Mouse (Mus musculus) midbrain, embryonic 12.5 days (tissue): ENCODE results near the gene Ddi2. TPM values are rescaled to one million over a fixed set of nuclear protein-coding genes. Genes with fewer than 3 reads are reported as not detected.

ENCODE experiments used
- ATAC-seq: fragments of 200-750 bp; cut with Nextera tagmentation; 2 replicates; pipeline ENCODE4 v1.8.0; 2017; ENCODE audit warnings: low read depth, moderate TSS enrichment, moderate library complexity; ENCODE audit not compliant: low FRiP score
- H3K27ac ChIP-seq: fragments of 300-500 bp; sonication (generic); replicated peaks from 2 replicates; pipeline ENCODE4 v1.5.1; 2016; ENCODE audit warnings: mild to moderate bottlenecking
- H3K27me3 ChIP-seq: fragments of 300-500 bp; sonication (generic); 2 replicates; pipeline ENCODE4 v1.6.1; 2016; ENCODE audit warnings: mild to moderate bottlenecking
- H3K36me3 ChIP-seq: fragments of 300-500 bp; sonication (generic); 2 replicates; pipeline ENCODE4 v1.6.1; 2016
- H3K4me1 ChIP-seq: fragments of 300-500 bp; sonication (generic); 2 replicates; pipeline ENCODE4 v1.6.1; 2016
- H3K4me2 ChIP-seq: fragments of 300-500 bp; sonication (generic); replicated peaks from 2 replicates; pipeline ENCODE4 v1.6.1; 2016; ENCODE audit warnings: mild to moderate bottlenecking, moderate library complexity
- H3K4me3 ChIP-seq: fragments of 300-500 bp; sonication (generic); 2 replicates; pipeline ENCODE4 v1.5.1; 2016; ENCODE audit warnings: mild to moderate bottlenecking
- H3K9ac ChIP-seq: fragments of 300-500 bp; sonication (generic); replicated peaks from 2 replicates; pipeline ENCODE4 v1.6.1; 2016; ENCODE audit warnings: mild to moderate bottlenecking, moderate library complexity
- H3K9me3 ChIP-seq: fragments of 300-500 bp; sonication (generic); 2 replicates; pipeline ENCODE4 v1.6.1; 2016; ENCODE audit warnings: mild to moderate bottlenecking
- WGBS: fragments of 180-500 bp; shearing (Covaris S2); methylation state at CpG from one replicate; pipeline ENCODE4 v1.1.7; 2016; 5-methylcytosine and 5-hydroxymethylcytosine counted together
- polyA plus RNA-seq: library from polyadenylated mRNA; unstranded; fragments of >200 nt; fragmentation: Nextera tagmentation; extraction: Ambion mirVana; gene quantifications from 2 replicates; pipeline ENCODE4 v1.2.1, GENCODE M21; 2016

Gene Ddi2
- polyA plus RNA-seq, 1 experiment from 2014 or later, result 28.4 TPM

DNA sequence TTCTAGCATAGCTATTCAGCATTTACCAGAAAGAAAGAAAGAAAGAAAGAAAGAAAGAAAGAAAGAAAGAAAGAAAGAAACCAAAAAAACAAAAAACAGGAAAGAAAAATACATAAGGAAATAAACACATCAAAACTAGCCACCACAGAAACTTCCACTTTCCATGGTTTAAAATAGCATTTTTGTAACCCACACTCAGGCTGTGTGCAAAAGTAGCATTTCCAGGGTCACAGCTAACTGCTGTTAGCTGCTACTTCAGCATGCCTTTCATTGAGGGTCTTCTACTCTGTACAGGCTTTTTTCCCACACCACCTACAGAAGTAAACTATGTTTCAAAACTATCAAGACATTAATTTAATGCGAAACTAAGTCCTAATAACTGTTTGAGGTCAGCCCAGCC is 3.9 kb downstream of the Ddi2 start:
- WGBS, result 95% methylated on average over 1 of the region's 1 CpGs
- Histone ChIP-seq H3K27ac (no peak overlapping the region), H3K9ac (no peak overlapping the region), H3K27me3 (no peaks in the 10 kb centered on the region), H3K36me3 (peaks cover 14% of the 10 kb centered on the region), H3K9me3 (no peaks in the 10 kb centered on the region), H3K4me2 (no peak overlapping the region), H3K4me1 (peaks cover 22% of the 10 kb centered on the region), H3K4me3 (no peak overlapping the region)
- no peak for ATAC-seq

GRCm38 (mm10) chr4:141717633-141718032 is 5.6 kb downstream of the Ddi2 start:
- no peak overlapping the region for H3K9ac ChIP-seq
- H3K9me3 ChIP-seq, result no peaks in the 10 kb centered on the region
- peaks cover 16% of the 10 kb centered on the region for H3K4me1 ChIP-seq
- no peaks in the 10 kb centered on the region for H3K27me3 ChIP-seq
- peaks cover 23% of the 10 kb centered on the region for H3K36me3 ChIP-seq
- H3K4me2 ChIP-seq, result no peak overlapping the region
- WGBS, result 90% methylated on average over 4 of the region's 4 CpGs
- no peak overlapping the region for H3K27ac ChIP-seq
- H3K4me3 ChIP-seq, result no peak overlapping the region
- ATAC-seq, result no peak

DNA sequence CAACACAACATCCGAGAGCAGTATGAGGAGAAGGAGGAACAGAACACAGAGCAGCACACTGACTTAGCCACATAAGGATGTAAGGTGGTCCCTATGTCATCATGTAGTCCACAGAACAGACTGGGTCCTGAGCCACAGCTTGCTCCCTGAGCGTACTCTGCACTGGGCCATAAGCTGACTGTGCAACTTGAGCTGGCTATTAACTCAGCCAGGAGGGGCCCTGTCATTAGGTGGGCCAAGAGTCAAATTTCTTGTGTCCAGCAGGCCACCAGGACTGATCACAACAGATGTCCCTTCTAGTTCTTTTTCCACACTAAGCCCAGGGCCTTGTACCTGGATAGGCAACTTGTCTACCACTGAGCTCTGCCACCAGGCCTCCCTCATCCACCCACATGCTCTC is 8.2 kb downstream of the Ddi2 start:
- Histone ChIP-seq H3K27ac (no peak overlapping the region), H3K9me3 (no peaks in the 10 kb centered on the region), H3K9ac (no peak overlapping the region), H3K36me3 (peaks cover 37% of the 10 kb centered on the region), H3K4me1 (no peaks in the 10 kb centered on the region), H3K27me3 (no peaks in the 10 kb centered on the region), H3K4me2 (no peak overlapping the region), H3K4me3 (no peak overlapping the region)
- ATAC-seq, result no peak
- 77% methylated on average over 2 of the region's 2 CpGs for WGBS

- Histone ChIP-seq H3K4me3 (no peak overlapping the region), H3K4me2 (no peak overlapping the region), H3K9ac (no peak overlapping the region), H3K27me3 (no peaks in the 10 kb centered on the region), H3K9me3 (no peaks in the 10 kb centered on the region), H3K36me3 (peaks cover 44% of the 10 kb centered on the region), H3K4me1 (no peaks in the 10 kb centered on the region), H3K27ac (no peak overlapping the region)
- no peak for ATAC-seq
- WGBS, result 91% methylated on average over 5 of the region's 5 CpGs
Measured at GRCm38 (mm10) chr4:141713598-141714142, 9.5 kb downstream of the Ddi2 start.

DNA sequence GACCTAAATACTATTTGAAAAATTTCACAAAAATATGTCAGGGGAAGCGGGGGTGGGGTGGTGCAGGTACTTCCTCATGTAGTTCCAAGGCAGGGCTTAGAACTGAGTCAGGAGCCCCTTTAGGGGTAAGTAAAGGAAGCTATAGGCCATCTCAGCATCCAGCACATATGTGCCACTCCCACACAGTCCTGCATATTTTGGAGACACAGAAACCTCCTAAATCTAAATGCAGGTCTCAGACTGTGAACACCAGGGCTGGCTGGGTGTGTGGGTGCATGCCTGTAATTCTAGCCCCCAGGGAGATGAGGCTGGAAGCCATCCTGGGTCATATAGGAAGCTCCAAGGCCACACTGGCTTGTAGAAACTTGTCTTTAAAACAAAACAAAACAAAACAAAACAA is 12.0 kb downstream of the Ddi2 start:
- H3K4me1 ChIP-seq, result no peaks in the 10 kb centered on the region
- no peaks in the 10 kb centered on the region for H3K9me3 ChIP-seq
- H3K9ac ChIP-seq, result no peak overlapping the region
- no peak overlapping the region for H3K4me2 ChIP-seq
- WGBS, result 100% methylated on average over 1 of the region's 1 CpGs
- H3K27me3 ChIP-seq, result no peaks in the 10 kb centered on the region
- no peak overlapping the region for H3K27ac ChIP-seq
- H3K36me3 ChIP-seq, result peaks cover 65% of the 10 kb centered on the region
- ATAC-seq, result no peak
- no peak overlapping the region for H3K4me3 ChIP-seq

GRCm38 (mm10) chr4:141708971-141709370 is 14.2 kb downstream of the Ddi2 start:
- no peaks in the 10 kb centered on the region for H3K4me1 ChIP-seq
- no peaks in the 10 kb centered on the region for H3K27me3 ChIP-seq
- no peak overlapping the region for H3K27ac ChIP-seq
- no peak for ATAC-seq
- H3K4me3 ChIP-seq, result no peak overlapping the region
- H3K9ac ChIP-seq, result no peak overlapping the region
- H3K36me3 ChIP-seq, result peaks cover 88% of the 10 kb centered on the region
- no peak overlapping the region for H3K4me2 ChIP-seq
- 100% methylated on average over 2 of the region's 2 CpGs for WGBS
- no peaks in the 10 kb centered on the region for H3K9me3 ChIP-seq

GRCm38 (mm10) chr4:141708005-141708404 is 15.2 kb downstream of the Ddi2 start:
- no peak overlapping the region for H3K27ac ChIP-seq
- 93% methylated on average over 7 of the region's 7 CpGs for WGBS
- no peak overlapping the region for H3K4me3 ChIP-seq
- ATAC-seq, result no peak
- H3K4me2 ChIP-seq, result no peak overlapping the region
- no peaks in the 10 kb centered on the region for H3K27me3 ChIP-seq
- H3K36me3 ChIP-seq, result peaks cover 93% of the 10 kb centered on the region
- H3K9ac ChIP-seq, result no peak overlapping the region
- no peaks in the 10 kb centered on the region for H3K4me1 ChIP-seq
- H3K9me3 ChIP-seq, result no peaks in the 10 kb centered on the region

DNA sequence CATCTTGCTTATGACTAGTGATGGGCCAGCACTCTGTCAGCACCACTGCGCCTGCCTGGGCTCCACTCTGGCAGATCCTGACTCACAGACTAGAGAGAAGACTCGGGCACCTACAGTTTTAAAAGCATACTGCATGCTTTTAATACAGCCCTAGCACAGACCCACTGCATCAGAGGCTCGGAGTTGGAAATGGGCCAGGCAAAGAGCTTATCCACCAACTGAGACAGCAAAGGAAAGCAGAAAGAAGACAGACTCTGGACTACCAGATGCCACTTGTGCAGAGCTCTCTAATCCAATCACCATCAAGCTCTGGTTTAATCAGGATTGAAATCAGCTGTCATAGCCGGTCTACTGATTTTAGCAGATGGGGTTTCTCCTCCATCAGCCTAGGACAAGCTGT is 17.9 kb downstream of the Ddi2 start:
- no peak for ATAC-seq
- H3K27ac ChIP-seq, result no peak overlapping the region
- no peak overlapping the region for H3K4me2 ChIP-seq
- H3K9me3 ChIP-seq, result no peaks in the 10 kb centered on the region
- peaks cover 87% of the 10 kb centered on the region for H3K36me3 ChIP-seq
- no peaks in the 10 kb centered on the region for H3K4me1 ChIP-seq
- H3K27me3 ChIP-seq, result no peaks in the 10 kb centered on the region
- no peak overlapping the region for H3K4me3 ChIP-seq
- WGBS, result 87% methylated on average over 4 of the region's 4 CpGs
- H3K9ac ChIP-seq, result 0 out of 2 replicates have a peak overlapping the region, but pooled peaks have one; percentile 15

GRCm38 (mm10) chr4:141704625-141705024 is 18.6 kb downstream of the Ddi2 start:
- Histone ChIP-seq H3K27ac (no peak overlapping the region), H3K9me3 (no peaks in the 10 kb centered on the region), H3K9ac (no peak overlapping the region), H3K4me3 (no peak overlapping the region), H3K27me3 (no peaks in the 10 kb centered on the region), H3K4me1 (no peaks in the 10 kb centered on the region), H3K4me2 (no peak overlapping the region), H3K36me3 (peaks cover 94% of the 10 kb centered on the region)
- WGBS, result 91% methylated on average over 2 of the region's 2 CpGs
- ATAC-seq, result no peak

DNA sequence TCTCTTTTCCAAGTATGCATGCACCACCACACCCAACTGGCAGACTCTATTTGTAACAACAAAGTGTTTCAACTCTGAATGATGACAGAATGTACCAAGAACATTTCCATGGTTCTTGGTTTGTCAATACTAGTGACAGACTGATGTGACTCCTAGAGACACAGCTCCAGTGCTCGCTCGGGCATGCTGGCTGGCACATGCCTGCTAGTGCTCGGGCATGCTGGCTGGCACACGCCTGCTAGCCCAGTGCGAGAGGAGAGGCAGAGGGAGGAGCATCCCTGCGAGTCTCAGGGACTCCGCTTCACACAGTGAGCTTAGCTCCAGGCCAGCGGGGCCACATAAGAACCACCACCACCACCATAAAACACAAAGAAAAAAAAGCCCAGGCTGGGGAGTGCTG is 28.5 kb downstream of the Ddi2 start:
- Histone ChIP-seq H3K9ac (no peak overlapping the region), H3K4me1 (no peaks in the 10 kb centered on the region), H3K27ac (no peak overlapping the region), H3K36me3 (peaks cover 86% of the 10 kb centered on the region), H3K4me3 (no peak overlapping the region), H3K27me3 (no peaks in the 10 kb centered on the region), H3K4me2 (no peak overlapping the region), H3K9me3 (no peaks in the 10 kb centered on the region)
- 96% methylated on average over 8 of the region's 8 CpGs for WGBS
- no peak for ATAC-seq

DNA sequence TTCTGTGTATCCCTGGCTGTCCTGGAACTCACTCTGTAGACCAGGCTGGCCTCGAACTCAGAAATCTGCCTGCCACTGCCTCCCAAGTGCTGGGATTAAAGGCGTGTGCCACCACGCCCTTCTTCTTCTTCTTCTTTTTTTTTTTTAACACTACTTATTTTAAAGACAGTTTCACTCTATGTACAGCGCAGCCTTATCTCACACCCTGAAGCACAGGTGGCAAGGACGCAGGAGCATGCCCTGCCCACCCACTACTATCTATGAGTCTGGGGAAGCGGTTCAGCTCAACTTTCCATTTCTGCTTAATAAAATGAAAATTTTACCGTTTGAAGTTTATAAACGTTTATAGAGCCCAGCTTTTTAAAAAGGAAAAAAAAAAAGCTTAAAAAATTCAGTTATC is 34.7 kb downstream of the Ddi2 start:
- H3K4me1 ChIP-seq, result no peaks in the 10 kb centered on the region
- no peak overlapping the region for H3K4me3 ChIP-seq
- H3K9me3 ChIP-seq, result no peaks in the 10 kb centered on the region
- peaks cover 82% of the 10 kb centered on the region for H3K36me3 ChIP-seq
- ATAC-seq, result no peak
- H3K27ac ChIP-seq, result no peak overlapping the region
- WGBS, result 93% methylated on average over 8 of the region's 8 CpGs
- H3K4me2 ChIP-seq, result no peak overlapping the region
- no peaks in the 10 kb centered on the region for H3K27me3 ChIP-seq
- H3K9ac ChIP-seq, result no peak overlapping the region

- no peak for ATAC-seq
- Histone ChIP-seq H3K9ac (no peak overlapping the region), H3K27me3 (no peaks in the 10 kb centered on the region), H3K4me1 (no peaks in the 10 kb centered on the region), H3K9me3 (no peaks in the 10 kb centered on the region), H3K36me3 (peaks cover 67% of the 10 kb centered on the region), H3K27ac (no peak overlapping the region), H3K4me3 (no peak overlapping the region), H3K4me2 (no peak overlapping the region)
- 85% methylated on average over 8 of the region's 8 CpGs for WGBS
Measured at GRCm38 (mm10) chr4:141686525-141686924, 36.7 kb downstream of the Ddi2 start.

- no peaks in the 10 kb centered on the region for H3K9me3 ChIP-seq
Measured at GRCm38 (mm10) chr4:141686093-141686492, 37.1 kb downstream of the Ddi2 start.

More at GRCm38 (mm10) chr4:141686093-141686492, 37.1 kb downstream of the Ddi2 start:
- no peak for ATAC-seq
- Histone ChIP-seq H3K36me3 (peaks cover 62% of the 10 kb centered on the region), H3K27me3 (no peaks in the 10 kb centered on the region), H3K27ac (no peak overlapping the region), H3K4me1 (no peaks in the 10 kb centered on the region), H3K4me2 (no peak overlapping the region), H3K4me3 (no peak overlapping the region), H3K9ac (no peak overlapping the region)
- 92% methylated on average over 3 of the region's 3 CpGs for WGBS
